Mouse (Mus musculus): ENCODE data around the gene Tmem167b. TPM values are rescaled to one million over a fixed set of nuclear protein-coding genes. Genes with fewer than 3 reads are reported as not detected.
"Not testable (repeated sequence)": the region's sequence is repeated elsewhere in the genome, so short reads cannot be mapped to it uniquely, and the experiment has no call there.

The Tmem167b gene
- polyA plus RNA-seq, 1 experiment from 2014 or later: 33.3 TPM

GRCm38 (mm10) chr3:108571443-108572294, 9.4 kb upstream of the Tmem167b start, which contains the start of gene Taf13:
Taf13 (plus strand) TSS chr3:108571698.
- H3K36me3 ChIP-seq (ENCODE audit: control insufficient read depth, insufficient read depth): no peaks in the 10 kb centered on the region
- H3K4me3 ChIP-seq (ENCODE audit: low read length): peak within 1 kb of the TSS; percentile 61
- WGBS: 1% methylated on average over 42 of the region's 42 CpGs
- H3K9me3 ChIP-seq (replicated peaks; ENCODE audit: control insufficient read depth, low read length): no peaks in the 10 kb centered on the region
- H3K4me2 ChIP-seq (ENCODE audit: low read depth, low read length): peak within 1 kb of the TSS; percentile 81
- peak within 1 kb of the TSS; percentile 77 for H3K9ac ChIP-seq (ENCODE audit: low read length)
- H3K4me1 ChIP-seq (ENCODE audit: control insufficient read depth, insufficient read depth, low read length): peaks cover 7% of the 10 kb centered on the region
- H3K27me3 ChIP-seq (ENCODE audit: control insufficient read depth, insufficient read depth, low read length): peaks cover 2% of the 10 kb centered on the region; the same call in 1 of the 2 replicates
- ATAC-seq (replicated peaks; ENCODE audit: extremely low read depth, insufficient read depth, low FRiP score): peak; percentile 100
- H3K27ac ChIP-seq (ENCODE audit: low read length): peak within 1 kb of the TSS; percentile 49; the same call in 1 of the 2 replicates

GRCm38 (mm10) chr3:108570813-108571212, 8.5 kb upstream of the Tmem167b start:
- H3K4me1 ChIP-seq (ENCODE audit: control insufficient read depth, insufficient read depth, low read length): peaks cover 7% of the 10 kb centered on the region
- H3K9ac ChIP-seq (ENCODE audit: low read length): no peak overlapping the region
- no peak for ATAC-seq (replicated peaks; ENCODE audit: extremely low read depth, insufficient read depth, low FRiP score)
- H3K4me3 ChIP-seq (ENCODE audit: low read length): no peak overlapping the region; the same call in 1 of the 2 replicates
- H3K4me2 ChIP-seq (ENCODE audit: low read depth, low read length): peak overlapping the region; percentile 70
- no peaks in the 10 kb centered on the region for H3K36me3 ChIP-seq (ENCODE audit: control insufficient read depth, insufficient read depth)
- H3K27ac ChIP-seq (ENCODE audit: low read length): no peak overlapping the region
- WGBS: 82% methylated on average over 14 of the region's 14 CpGs
- H3K9me3 ChIP-seq (replicated peaks; ENCODE audit: control insufficient read depth, low read length): no peaks in the 10 kb centered on the region
- peaks cover 2% of the 10 kb centered on the region; the same call in 1 of the 2 replicates for H3K27me3 ChIP-seq (ENCODE audit: control insufficient read depth, insufficient read depth, low read length)

- not testable (repeated sequence) for H3K4me3 ChIP-seq (ENCODE audit: low read length); H3K4me2 ChIP-seq (ENCODE audit: low read depth, low read length); H3K36me3 ChIP-seq (ENCODE audit: control insufficient read depth, insufficient read depth); H3K4me1 ChIP-seq (ENCODE audit: control insufficient read depth, insufficient read depth, low read length); H3K27ac ChIP-seq (ENCODE audit: low read length); H3K27me3 ChIP-seq (ENCODE audit: control insufficient read depth, insufficient read depth, low read length); H3K9me3 ChIP-seq (replicated peaks; ENCODE audit: control insufficient read depth, low read length); ATAC-seq (replicated peaks; ENCODE audit: extremely low read depth, insufficient read depth, low FRiP score); H3K9ac ChIP-seq (ENCODE audit: low read length)
- 39% methylated on average over 2 of the region's 3 CpGs for WGBS
These were observed 7.4 kb upstream of the Tmem167b start for GRCm38 (mm10) chr3:108569636-108570035.

GRCm38 (mm10) chr3:108567990-108568877, 6.0 kb upstream of the Tmem167b start:
- 52% methylated on average over 15 of the region's 15 CpGs for WGBS

GRCm38 (mm10) chr3:108563309-108563708, 1.0 kb upstream of the Tmem167b start:
- Histone ChIP-seq H3K4me1 (ENCODE audit: control insufficient read depth, insufficient read depth, low read length) (peaks cover 6% of the 10 kb centered on the region), H3K9me3 (replicated peaks; ENCODE audit: control insufficient read depth, low read length) (no peaks in the 10 kb centered on the region), H3K36me3 (ENCODE audit: control insufficient read depth, insufficient read depth) (peaks cover 10% of the 10 kb centered on the region), H3K4me2 (ENCODE audit: low read depth, low read length) (peak overlapping the region; percentile 89), H3K4me3 (ENCODE audit: low read length) (peak overlapping the region; percentile 76), H3K27me3 (ENCODE audit: control insufficient read depth, insufficient read depth, low read length) (no peaks in the 10 kb centered on the region), H3K27ac (ENCODE audit: low read length) (peak overlapping the region; percentile 90), H3K9ac (ENCODE audit: low read length) (peak overlapping the region; percentile 63)
- ATAC-seq (replicated peaks; ENCODE audit: extremely low read depth, insufficient read depth, low FRiP score): no peak
- 3% methylated on average over 4 of the region's 4 CpGs for WGBS

More at GRCm38 (mm10) chr3:108567990-108568877, 6.0 kb upstream of the Tmem167b start:
- Histone ChIP-seq H3K27ac (ENCODE audit: low read length) (no peak overlapping the region), H3K4me3 (ENCODE audit: low read length) (no peak overlapping the region), H3K9me3 (replicated peaks; ENCODE audit: control insufficient read depth, low read length) (no peaks in the 10 kb centered on the region), H3K4me1 (ENCODE audit: control insufficient read depth, insufficient read depth, low read length) (peaks cover 7% of the 10 kb centered on the region), H3K36me3 (ENCODE audit: control insufficient read depth, insufficient read depth) (no peaks in the 10 kb centered on the region), H3K9ac (ENCODE audit: low read length) (no peak overlapping the region), H3K27me3 (ENCODE audit: control insufficient read depth, insufficient read depth, low read length) (peaks cover 2% of the 10 kb centered on the region; the same call in 1 of the 2 replicates), H3K4me2 (ENCODE audit: low read depth, low read length) (no peak overlapping the region)
- no peak for ATAC-seq (replicated peaks; ENCODE audit: extremely low read depth, insufficient read depth, low FRiP score)

GRCm38 (mm10) chr3:108562777-108563271, 558 bp upstream of the Tmem167b start:
- Histone ChIP-seq H3K4me3 (ENCODE audit: low read length) (peak overlapping the region; percentile 76), H3K9ac (ENCODE audit: low read length) (peak overlapping the region; percentile 63), H3K36me3 (ENCODE audit: control insufficient read depth, insufficient read depth) (peaks cover 15% of the 10 kb centered on the region), H3K9me3 (replicated peaks; ENCODE audit: control insufficient read depth, low read length) (no peaks in the 10 kb centered on the region), H3K4me2 (ENCODE audit: low read depth, low read length) (peak overlapping the region; percentile 89), H3K27ac (ENCODE audit: low read length) (peak overlapping the region; percentile 90), H3K27me3 (ENCODE audit: control insufficient read depth, insufficient read depth, low read length) (no peaks in the 10 kb centered on the region), H3K4me1 (ENCODE audit: control insufficient read depth, insufficient read depth, low read length) (peaks cover 6% of the 10 kb centered on the region)
- WGBS: 5% methylated on average over 15 of the region's 15 CpGs
- ATAC-seq (replicated peaks; ENCODE audit: extremely low read depth, insufficient read depth, low FRiP score): peak; percentile 45

GRCm38 (mm10) chr3:108557888-108558287, 4.4 kb downstream of the Tmem167b start:
- H3K27me3 ChIP-seq (ENCODE audit: control insufficient read depth, insufficient read depth, low read length): no peaks in the 10 kb centered on the region
- no peak overlapping the region for H3K4me2 ChIP-seq (ENCODE audit: low read depth, low read length)
- H3K36me3 ChIP-seq (ENCODE audit: control insufficient read depth, insufficient read depth): peaks cover 21% of the 10 kb centered on the region
- WGBS: 92% methylated on average over 4 of the region's 4 CpGs
- H3K9ac ChIP-seq (ENCODE audit: low read length): no peak overlapping the region
- no peaks in the 10 kb centered on the region for H3K9me3 ChIP-seq (replicated peaks; ENCODE audit: control insufficient read depth, low read length)
- no peak for ATAC-seq (replicated peaks; ENCODE audit: extremely low read depth, insufficient read depth, low FRiP score)
- peaks cover 9% of the 10 kb centered on the region for H3K4me1 ChIP-seq (ENCODE audit: control insufficient read depth, insufficient read depth, low read length)
- no peak overlapping the region for H3K27ac ChIP-seq (ENCODE audit: low read length)
- no peak overlapping the region for H3K4me3 ChIP-seq (ENCODE audit: low read length)

- Histone ChIP-seq H3K4me2 (ENCODE audit: low read depth, low read length) (peak overlapping the region; percentile 77), H3K4me1 (ENCODE audit: control insufficient read depth, insufficient read depth, low read length) (peaks cover 3% of the 10 kb centered on the region; the same call in 1 of the 2 replicates), H3K27me3 (ENCODE audit: control insufficient read depth, insufficient read depth, low read length) (no peaks in the 10 kb centered on the region), H3K36me3 (ENCODE audit: control insufficient read depth, insufficient read depth) (peaks cover 21% of the 10 kb centered on the region), H3K9ac (ENCODE audit: low read length) (peak overlapping the region; percentile 86), H3K4me3 (ENCODE audit: low read length) (peak overlapping the region; percentile 87), H3K9me3 (replicated peaks; ENCODE audit: control insufficient read depth, low read length) (no peaks in the 10 kb centered on the region), H3K27ac (ENCODE audit: low read length) (peak overlapping the region; percentile 86)
- 16% methylated on average over 22 of the region's 22 CpGs for WGBS
- ATAC-seq (replicated peaks; ENCODE audit: extremely low read depth, insufficient read depth, low FRiP score): peak; percentile 98
These were observed 7.5 kb downstream of the Tmem167b start for GRCm38 (mm10) chr3:108554587-108555312.
